Mouse (Mus musculus): Measurements from ENCODE around the gene Bet1l.

GRCm38 (mm10) chr7:140846676-140847075 is 10.7 kb downstream of the Bet1l start:
- TF ChIP-seq MYOG (IDR thresholded peaks at IDR 0.05; ENCODE audit: control insufficient read depth, extremely low read depth, insufficient read length) (no peak), CTCF (IDR thresholded peaks at IDR 0.05; ENCODE audit: control insufficient read depth, insufficient read depth, insufficient read length) (no peak), MYOD1 (IDR thresholded peaks at IDR 0.05; ENCODE audit: control insufficient read depth, insufficient read length, low read depth) (no peak)

Measured in C2C12 (cell line).